8 mouse cellular contexts compared by ENCODE assay signal in the genomic region with DNA sequence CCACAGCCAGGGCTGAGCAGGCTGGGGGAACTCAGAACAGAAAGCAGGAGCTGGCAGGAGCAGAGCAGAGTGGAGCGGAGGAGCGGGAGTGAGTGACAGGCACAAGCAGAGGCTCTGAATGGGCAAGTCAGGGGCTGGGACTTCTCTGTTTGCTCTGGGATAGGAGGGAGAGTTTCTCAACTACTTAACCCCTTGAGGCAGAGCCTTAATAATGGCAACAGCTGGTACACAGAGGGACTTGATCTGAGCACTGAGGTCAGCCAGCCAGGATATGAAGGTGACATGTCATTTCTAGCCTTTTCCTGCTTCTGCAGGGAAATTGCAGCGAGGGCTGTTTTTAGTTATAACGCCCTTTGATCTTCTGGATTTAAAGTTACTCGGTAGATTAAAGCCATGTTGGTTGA.
A peak's percentile ranks its signal among the peaks of the same experiment; 100 is the strongest.
DNase-seq lines count a peak whose midpoint lies in the region; ATAC-seq lines count a peak whose summit lies in the region.

No protein-coding gene starts in this region.

- peak; percentile 22 for DNase-seq in T-cell, adult 2 months (ENCODE audit: low spot score)
- DNase-seq in embryo, embryonic 10 days (ENCODE audit: low spot score): peak; percentile 89
- peak; percentile 57 to 69 for DNase-seq in gastrocnemius, postnatal 4 days (ENCODE audit: low spot score in 2 of 2)
- DNase-seq in midbrain, embryonic 14.5 days: peak; percentile 67
- no peak for DNase-seq in MN1 (ENCODE audit: low spot score)

- no peaks in the 10 kb centered on the region for H3K36me3 ChIP-seq in hindbrain, embryonic 16.5 days (ENCODE audit: control insufficient read depth, insufficient read depth, low read length)
- H3K36me3 ChIP-seq in limb, embryonic 15.5 days: no peaks in the 10 kb centered on the region
- H3K36me3 ChIP-seq in midbrain, embryonic 14.5 days (ENCODE audit: control insufficient read depth, insufficient read depth, low read length): no peaks in the 10 kb centered on the region

- 0 out of 2 replicates have a peak overlapping the region, but pooled peaks have one; percentile 3 for H3K4me2 ChIP-seq in hindbrain, embryonic 16.5 days (ENCODE audit: low read length)
- H3K4me2 ChIP-seq in limb, embryonic 15.5 days: peak overlapping the region; percentile 29
- no peak overlapping the region for H3K4me2 ChIP-seq in midbrain, embryonic 14.5 days (ENCODE audit: low read length)

- peak; percentile 83 for ATAC-seq in hindbrain, embryonic 16.5 days
- peak; percentile 93 for ATAC-seq in limb, embryonic 15.5 days (ENCODE audit: insufficient number of reproducible peaks, low FRiP score, low TSS enrichment, low read depth)
- peak; percentile 67; the same call in 1 of the 2 replicates for ATAC-seq in midbrain, embryonic 14.5 days (ENCODE audit: low FRiP score, low TSS enrichment)
- no peak for ATAC-seq in erythroid progenitor cell, adult 5-6 weeks (replicated peaks; ENCODE audit: low FRiP score, poor library complexity, severe bottlenecking)

- WGBS in hindbrain, embryonic 16.5 days: 24% methylated on average over 5 of the region's 5 CpGs
- WGBS in limb, embryonic 15.5 days: 3% methylated on average over 5 of the region's 5 CpGs
- 17% methylated on average over 5 of the region's 5 CpGs for WGBS in midbrain, embryonic 14.5 days

- H3K9me3 ChIP-seq in hindbrain, embryonic 16.5 days (ENCODE audit: control insufficient read depth, low read length): no peaks in the 10 kb centered on the region
- no peaks in the 10 kb centered on the region for H3K9me3 ChIP-seq in limb, embryonic 15.5 days
- H3K9me3 ChIP-seq in midbrain, embryonic 14.5 days (ENCODE audit: control insufficient read depth, low read length): no peaks in the 10 kb centered on the region

- no peaks in the 10 kb centered on the region for H3K27me3 ChIP-seq in hindbrain, embryonic 16.5 days (replicated peaks; ENCODE audit: control insufficient read depth, insufficient read depth, low read length)
- H3K27me3 ChIP-seq in limb, embryonic 15.5 days: no peaks in the 10 kb centered on the region
- H3K27me3 ChIP-seq in midbrain, embryonic 14.5 days (ENCODE audit: control insufficient read depth, insufficient read depth, low read length): no peaks in the 10 kb centered on the region

- H3K4me3 ChIP-seq in hindbrain, embryonic 16.5 days (ENCODE audit: low read length): no peak overlapping the region
- peak overlapping the region; percentile 40 for H3K4me3 ChIP-seq in limb, embryonic 15.5 days
- no peak overlapping the region for H3K4me3 ChIP-seq in midbrain, embryonic 14.5 days (replicated peaks; ENCODE audit: low read depth, low read length)

- H3K4me1 ChIP-seq in hindbrain, embryonic 16.5 days (ENCODE audit: control insufficient read depth, insufficient read depth, low read depth, low read length): peaks cover 23% of the 10 kb centered on the region
- H3K4me1 ChIP-seq in limb, embryonic 15.5 days: peaks cover 49% of the 10 kb centered on the region
- peaks cover 29% of the 10 kb centered on the region for H3K4me1 ChIP-seq in midbrain, embryonic 14.5 days (ENCODE audit: control insufficient read depth, insufficient read depth, low read length)

- H3K9ac ChIP-seq in hindbrain, embryonic 16.5 days (ENCODE audit: low read depth, low read length): no peak overlapping the region
- H3K9ac ChIP-seq in limb, embryonic 15.5 days: no peak overlapping the region
- H3K9ac ChIP-seq in midbrain, embryonic 14.5 days (replicated peaks; ENCODE audit: low read length): no peak overlapping the region

- H3K27ac ChIP-seq in hindbrain, embryonic 16.5 days (ENCODE audit: low read depth, low read length): no peak overlapping the region
- H3K27ac ChIP-seq in limb, embryonic 15.5 days: peak overlapping the region; percentile 69
- no peak overlapping the region for H3K27ac ChIP-seq in midbrain, embryonic 14.5 days (replicated peaks; ENCODE audit: low read depth, low read length)
